Mouse (Mus musculus): ENCODE data around the gene Trappc5. TPM values are rescaled to one million over a fixed set of nuclear protein-coding genes. Genes with fewer than 3 reads are reported as not detected.

Trappc5 gene
- polyA plus RNA-seq (2012; rRNA removed), result 61.4 and 63.1 TPM in 2 replicates

DNA sequence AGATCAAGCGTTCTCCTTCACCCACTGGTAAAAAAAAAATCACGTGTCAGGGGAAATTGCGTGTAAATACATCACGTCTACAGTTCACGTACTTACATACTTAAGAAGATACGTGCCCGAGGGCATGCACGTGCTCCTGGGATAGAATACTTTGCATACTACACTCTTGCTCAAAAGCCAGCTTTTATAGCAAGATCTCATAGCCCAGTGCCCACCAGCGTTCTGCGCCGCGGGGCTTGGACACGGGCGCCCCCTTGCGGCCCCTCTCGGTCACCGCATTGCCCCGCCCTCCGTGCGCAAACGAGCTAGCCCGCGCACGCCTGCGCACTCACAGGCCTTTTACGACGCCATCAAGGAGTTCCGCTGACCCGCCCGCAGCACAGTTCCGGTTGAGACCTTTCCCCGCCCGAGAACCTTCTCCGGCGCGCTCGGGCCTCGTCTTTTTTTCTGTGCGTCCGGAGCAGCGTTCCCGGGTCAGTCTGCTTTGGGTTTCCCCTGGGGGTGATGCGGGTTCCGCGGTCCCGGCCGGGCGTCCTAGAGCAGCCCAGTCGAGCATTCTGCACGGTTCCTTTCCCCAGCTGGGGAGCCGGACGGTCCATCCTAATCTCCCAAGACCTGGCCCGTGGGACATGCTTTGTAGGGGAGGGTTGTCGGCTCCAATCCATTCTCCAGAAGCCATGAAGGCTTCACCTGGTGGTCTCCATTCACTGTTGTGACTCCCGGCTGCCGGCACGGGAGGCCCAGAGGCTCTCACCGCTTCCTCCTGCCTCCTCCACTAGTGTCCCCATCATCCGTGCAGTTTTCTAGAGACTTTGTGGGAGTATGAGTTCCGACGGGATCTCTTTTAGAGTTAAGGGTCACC lies at the start of gene Trappc5:
Gene Trappc5 (plus strand): TSS at position 169 of the 862 bp plus-strand sequence.

GRCm38 (mm10) chr8:3630647-3631477 lies 45.2 kb upstream of the Trappc5 start, which contains the start of gene Stxbp2:
Gene Stxbp2 (plus strand): TSS chr8:3630955.

GRCm38 (mm10) chr8:3655526-3655925 lies 20.6 kb upstream of the Trappc5 start, which contains the start of gene Retn:
Gene Retn (plus strand): TSS chr8:3655770.

DNA sequence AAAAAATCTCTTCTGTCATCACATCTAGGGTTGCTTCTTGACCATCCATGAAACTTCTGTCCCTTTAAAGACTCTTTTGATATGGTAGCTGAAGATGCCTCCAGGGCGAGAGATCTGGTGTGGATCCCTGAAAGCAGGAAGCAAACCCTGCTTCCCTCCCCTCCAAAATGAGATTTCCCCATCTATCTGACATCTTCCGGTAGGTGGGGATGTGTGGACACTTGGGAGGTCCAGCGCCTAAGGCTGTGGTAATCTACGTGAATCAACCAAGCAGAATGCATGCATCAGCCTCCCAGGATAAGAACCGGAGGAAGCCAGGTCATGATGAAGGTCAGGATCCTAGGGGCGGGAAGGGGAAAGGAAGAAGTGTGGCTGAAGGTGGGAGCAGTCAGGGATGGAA lies 10.6 kb upstream of the Trappc5 start, which contains the start of gene Mcemp1:
Gene Mcemp1 (plus strand): TSS at position 248 of the 400 bp plus-strand sequence.

GRCm38 (mm10) chr8:3671980-3672491 lies 4.1 kb upstream of the Trappc5 start, which contains the start of gene Fcor:
Gene Fcor (minus strand): TSS chr8:3672362.

DNA sequence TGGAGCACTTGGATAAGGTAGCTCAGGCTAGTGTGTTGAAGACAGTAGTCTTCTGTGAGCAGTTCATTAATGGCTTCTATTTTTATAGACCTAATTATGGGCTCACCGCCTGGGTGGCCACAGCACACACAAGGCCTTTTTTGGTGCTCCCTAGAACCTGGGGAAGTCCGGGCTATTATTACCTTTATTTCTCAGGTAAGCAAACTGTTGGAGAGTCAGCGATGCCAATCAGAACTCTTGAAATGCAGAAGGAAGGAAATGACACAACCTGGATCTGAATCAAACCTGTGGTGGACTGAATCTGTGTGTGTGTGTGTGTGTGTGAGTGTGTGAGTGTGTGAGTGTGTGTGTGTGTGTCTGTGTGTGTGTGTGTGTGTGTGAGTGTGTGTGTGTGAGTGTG lies 18.0 kb downstream of the Trappc5 start, which contains the start of gene Fcer2a:
Gene Fcer2a (minus strand): TSS at position 55 of the 400 bp plus-strand sequence.

GRCm38 (mm10) chr8:3720551-3720950 lies 44.5 kb downstream of the Trappc5 start, which contains the start of gene Clec4g:
Gene Clec4g (minus strand): TSS chr8:3720651.

Other genes with a start within 250 kb of the Trappc5 start
- 2.4 and 2.9 TPM in 2 replicates for gene Pex11g, start 208.6 kb upstream of the Trappc5 start, polyA plus RNA-seq (2012; rRNA removed)
- 0.58 and 0.62 TPM in 2 replicates for gene Tex45, start 205.4 kb upstream of the Trappc5 start, polyA plus RNA-seq (2012; rRNA removed)
- 74.2 and 92.5 TPM in 2 replicates for gene Zfp358, start 183.2 kb upstream of the Trappc5 start, polyA plus RNA-seq (2012; rRNA removed)
- gene Mcoln1, start 175.8 kb upstream of the Trappc5 start, polyA plus RNA-seq (2012; rRNA removed), result 236 and 248 TPM in 2 replicates
- gene Pnpla6, start 160.9 kb upstream of the Trappc5 start, polyA plus RNA-seq (2012; rRNA removed), result 59.1 and 61.3 TPM in 2 replicates
- 0.26 and 0.55 TPM in 2 replicates for gene C330021F23Rik, start 108.3 kb upstream of the Trappc5 start, polyA plus RNA-seq (2012; rRNA removed)
- 72.3 and 75.4 TPM in 2 replicates for gene Camsap3, start 89.0 kb upstream of the Trappc5 start, polyA plus RNA-seq (2012; rRNA removed)
- 63.3 and 64.9 TPM in 2 replicates for gene Xab2, start 55.0 kb upstream of the Trappc5 start, polyA plus RNA-seq (2012; rRNA removed)
- 49.0 and 56.9 TPM in 2 replicates for gene Pet100, start 54.8 kb upstream of the Trappc5 start, polyA plus RNA-seq (2012; rRNA removed)
- 1.1 and 17.6 TPM in 2 replicates for gene Pcp2, start 50.8 kb upstream of the Trappc5 start, polyA plus RNA-seq (2012; rRNA removed)
- gene Stxbp2, start 45.3 kb upstream of the Trappc5 start, polyA plus RNA-seq (2012; rRNA removed), result 209 and 221 TPM in 2 replicates
- 0.95 and 1.3 TPM in 2 replicates for gene Retn, start 20.5 kb upstream of the Trappc5 start, polyA plus RNA-seq (2012; rRNA removed)
- gene Mcemp1, start 10.5 kb upstream of the Trappc5 start, polyA plus RNA-seq (2012; rRNA removed), result 0.27 and 0.28 TPM in 2 replicates
- gene Fcor, start 3.9 kb upstream of the Trappc5 start, polyA plus RNA-seq (2012; rRNA removed), result 11.2 and 13.3 TPM in 2 replicates
- 0.03 TPM in 1 of 2 replicates, not detected in the other for gene Fcer2a, start 17.9 kb downstream of the Trappc5 start, polyA plus RNA-seq (2012; rRNA removed)
- gene Clec4g, start 44.4 kb downstream of the Trappc5 start, polyA plus RNA-seq (2012; rRNA removed), result not detected in 2 replicates
- gene Cd209a, start 72.7 kb downstream of the Trappc5 start, polyA plus RNA-seq (2012; rRNA removed), result 0.03 TPM in 1 of 2 replicates, not detected in the other
- gene Cd209e, start 178.0 kb downstream of the Trappc5 start, polyA plus RNA-seq (2012; rRNA removed), result not detected in 2 replicates
- not detected in 2 replicates for gene Cd209d, start 202.3 kb downstream of the Trappc5 start, polyA plus RNA-seq (2012; rRNA removed)